Mouse (Mus musculus) thymus, postnatal 25 days (tissue): ENCODE data around the gene Ganab.
"Not testable (repeated sequence)": the region's sequence is repeated elsewhere in the genome, so short reads cannot be mapped to it uniquely, and the experiment has no call there.

Experiments
- DNase-seq: peaks from one replicate; pipeline ENCODE4 v3.0.0; 2022

Ganab gene

DNA sequence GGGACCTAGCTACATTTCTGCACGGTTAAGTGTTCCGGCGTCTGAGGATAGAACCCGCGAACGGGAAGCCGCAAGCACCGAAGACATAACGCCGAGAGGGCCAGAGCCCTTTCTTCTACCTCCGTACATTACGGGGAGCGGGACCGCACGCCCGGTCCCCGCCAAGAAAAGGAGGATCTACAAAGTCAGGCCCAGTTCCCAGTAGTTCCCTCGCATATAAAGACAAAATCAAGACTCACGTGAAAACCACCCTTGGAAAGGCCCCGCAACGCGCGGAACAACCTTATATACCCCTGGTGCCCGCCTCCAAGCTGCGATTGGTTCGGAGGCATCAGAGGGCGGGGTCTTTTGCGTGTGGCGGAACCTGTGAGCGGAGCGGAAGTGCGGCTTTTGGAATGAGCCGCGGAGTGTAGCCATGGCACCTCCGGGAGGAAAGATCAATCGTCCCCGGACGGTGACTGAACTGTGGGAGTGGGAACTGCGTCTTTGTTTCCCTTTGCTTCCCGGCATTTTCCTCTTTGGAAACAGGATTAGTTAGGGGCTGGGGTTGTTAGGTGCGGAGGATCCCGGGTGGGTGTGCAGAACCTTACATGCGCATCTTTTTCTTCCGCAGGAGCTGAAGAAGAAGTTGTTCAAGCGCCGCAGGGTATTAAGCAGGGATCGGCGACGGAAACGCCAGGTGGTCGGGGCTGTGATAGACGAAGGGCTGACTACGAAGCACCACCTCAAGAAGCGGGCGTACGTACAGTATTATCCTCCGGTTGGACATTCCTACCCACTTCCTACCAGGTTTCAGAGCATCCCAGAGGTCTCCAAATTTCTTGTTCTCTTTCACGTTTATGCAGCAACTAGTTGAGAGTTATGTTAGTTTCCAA, 9.1 kb upstream of the Ganab start, which contains the start of the genes 1810009A15Rik and Gm49416:
Gene 1810009A15Rik, plus strand, starts transcription at position 343 of the 875 bp plus-strand sequence.
Gene Gm49416, plus strand, starts transcription at position 416 of the 875 bp plus-strand sequence.
- DNase-seq = peak; percentile 95

DNA sequence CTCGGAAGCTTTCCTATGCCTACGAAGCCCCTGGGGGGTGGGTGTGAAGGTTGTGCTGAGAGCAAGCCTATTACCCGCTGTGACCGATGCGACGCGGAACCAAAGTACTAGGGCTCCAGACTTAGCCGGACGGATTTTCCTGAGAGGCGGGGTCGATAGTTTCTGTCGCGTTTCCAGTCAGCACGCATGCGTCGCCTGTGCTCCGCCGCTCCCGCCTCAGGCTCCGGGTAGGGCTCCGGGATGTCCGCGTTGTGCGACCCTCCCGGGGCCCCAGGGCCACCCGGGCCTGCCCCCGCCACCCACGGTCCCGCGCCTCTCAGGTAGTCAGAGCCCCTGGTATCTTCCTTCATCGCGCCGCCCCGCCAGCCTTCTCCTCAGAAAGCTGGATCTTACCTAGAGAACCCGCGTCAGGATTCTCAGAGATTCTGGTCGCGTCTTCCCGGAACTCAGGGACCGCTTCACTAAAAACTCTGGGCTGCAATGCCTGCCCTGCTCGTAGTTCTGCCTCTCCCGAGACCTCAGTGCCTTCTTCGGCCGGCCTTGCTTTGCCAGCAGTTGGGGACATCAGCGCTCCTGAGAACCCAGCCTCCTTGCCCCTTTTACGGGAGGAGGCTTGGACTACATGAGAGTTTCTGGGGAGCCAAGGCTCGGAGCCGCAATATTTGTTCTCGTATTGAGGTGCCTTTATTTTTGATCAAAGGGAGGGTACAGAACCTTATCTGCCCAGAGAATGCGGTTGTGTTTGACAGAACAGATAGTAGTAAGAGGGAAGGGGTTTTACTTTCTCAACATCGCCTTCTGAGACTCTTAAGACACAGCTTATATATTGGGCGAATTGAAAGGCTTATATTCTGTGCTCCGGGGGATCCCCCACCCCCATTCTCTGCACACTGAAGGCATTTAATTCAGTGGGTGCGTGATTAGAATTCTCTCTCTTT, 4.8 kb upstream of the Ganab start, which contains the start of gene Ints5:
Gene Ints5, plus strand, starts transcription at position 177 of the 938 bp plus-strand sequence.
- DNase-seq = peak; percentile 87

GRCm38 (mm10) chr19:8895397-8895960, 2.4 kb upstream of the Ganab start:
- DNase-seq = no peak

GRCm38 (mm10) chr19:8896231-8896630, 1.6 kb upstream of the Ganab start:
- DNase-seq = not testable (repeated sequence)

GRCm38 (mm10) chr19:8897211-8897864, 533 bp upstream of the Ganab start:
- peak; percentile 15 for DNase-seq

DNA sequence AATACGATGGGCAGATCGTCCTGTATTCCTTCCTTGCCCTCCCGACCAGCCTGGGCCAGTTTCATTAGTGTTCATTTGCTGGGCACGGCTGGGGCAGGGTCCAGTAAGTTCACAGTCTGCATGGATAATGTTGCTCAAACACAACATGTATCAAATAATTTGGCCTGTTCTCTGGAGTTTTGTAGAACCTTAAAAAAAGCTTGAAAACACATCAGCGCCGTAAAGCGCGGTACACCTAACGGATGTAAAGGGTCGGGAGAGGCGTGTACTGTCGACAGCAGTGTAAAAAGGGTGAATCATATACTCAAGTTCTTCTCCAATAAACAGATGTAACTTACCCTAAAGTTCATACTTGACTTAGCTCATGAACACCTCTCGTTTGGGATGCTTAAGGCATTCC, 705 bp downstream of the Ganab start:
- no peak for DNase-seq

GRCm38 (mm10) chr19:8899079-8899478, 1.2 kb downstream of the Ganab start:
- DNase-seq = no peak

DNA sequence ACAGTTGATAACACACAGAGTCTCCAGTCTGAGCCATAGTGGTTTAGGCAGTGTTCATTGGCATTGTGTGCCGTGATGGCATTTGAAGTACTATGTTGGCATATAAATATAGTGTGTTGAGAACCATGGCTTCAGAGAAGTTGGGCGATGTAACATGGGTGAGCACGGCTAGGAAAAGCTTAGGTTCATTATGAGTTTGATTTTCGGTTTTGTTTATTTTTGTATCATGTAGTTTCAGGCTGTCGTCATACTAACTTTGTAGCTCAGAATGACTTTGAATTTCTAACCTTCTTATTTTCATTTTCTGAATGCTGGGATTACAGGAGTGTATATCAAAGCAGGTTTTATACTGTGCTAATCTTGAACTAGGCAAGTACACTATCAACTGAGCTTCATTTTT, 5.5 kb downstream of the Ganab start:
- no peak for DNase-seq

GRCm38 (mm10) chr19:8908531-8908930, 10.7 kb downstream of the Ganab start:
- DNase-seq = no peak

DNA sequence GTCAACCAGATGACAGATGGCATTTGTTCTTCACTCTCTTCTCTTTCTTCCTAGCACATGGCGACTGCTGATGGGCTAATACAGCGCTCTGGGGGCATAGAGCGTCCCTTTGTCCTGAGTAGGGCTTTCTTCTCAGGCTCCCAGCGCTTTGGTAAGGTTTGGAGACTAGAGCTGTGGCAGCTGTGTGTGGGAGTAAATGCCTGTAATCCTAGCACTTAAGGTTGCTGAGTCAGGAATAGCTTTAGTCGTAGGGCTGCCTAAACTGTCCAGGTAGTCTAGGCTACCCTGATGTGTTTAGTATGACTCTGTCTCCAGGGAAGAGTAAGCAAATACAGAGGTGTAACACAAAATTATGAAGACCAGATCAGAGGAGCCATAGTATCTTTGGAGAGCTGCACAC, 13.9 kb downstream of the Ganab start:
- DNase-seq = no peak

DNA sequence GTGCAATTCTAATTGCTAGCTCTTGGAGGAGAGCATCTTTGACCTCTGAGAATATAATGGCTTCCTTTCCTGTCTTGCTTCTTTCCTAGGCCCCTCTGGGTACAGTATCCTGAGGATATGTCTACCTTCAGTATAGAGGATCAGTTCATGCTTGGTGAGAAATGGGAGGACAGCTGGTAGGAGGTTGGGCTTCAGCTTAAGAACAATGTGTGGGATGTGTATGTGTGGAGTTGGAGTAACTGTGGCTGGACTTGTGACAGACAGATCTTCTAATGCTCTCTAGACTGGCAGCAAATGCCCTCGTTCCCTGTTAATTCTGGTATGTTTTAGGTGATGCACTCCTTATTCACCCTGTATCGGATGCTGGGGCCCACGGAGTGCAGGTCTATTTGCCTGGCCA, 16.3 kb downstream of the Ganab start:
- no peak for DNase-seq

GRCm38 (mm10) chr19:8919000-8919399, 21.1 kb downstream of the Ganab start:
- no peak for DNase-seq

DNA sequence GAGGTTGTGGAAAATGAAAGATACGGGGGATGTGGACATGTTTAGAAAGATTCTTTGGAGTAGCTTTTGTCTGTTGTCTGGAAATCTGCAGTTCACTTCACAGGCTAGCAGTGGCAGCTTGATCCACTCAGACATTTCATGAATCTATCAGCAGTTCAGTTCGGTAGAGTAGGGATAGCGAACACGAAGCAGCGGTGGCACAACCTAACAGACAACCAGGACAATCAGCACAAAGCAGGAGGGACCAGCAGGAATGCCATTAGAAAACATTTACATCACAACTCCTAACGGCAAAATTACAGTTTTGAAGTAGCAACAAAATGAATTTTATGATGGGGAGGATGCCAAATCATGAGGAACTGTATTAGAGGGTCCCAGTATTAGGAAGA, 21.8 kb downstream of the Ganab start:
- no peak for DNase-seq

DNA sequence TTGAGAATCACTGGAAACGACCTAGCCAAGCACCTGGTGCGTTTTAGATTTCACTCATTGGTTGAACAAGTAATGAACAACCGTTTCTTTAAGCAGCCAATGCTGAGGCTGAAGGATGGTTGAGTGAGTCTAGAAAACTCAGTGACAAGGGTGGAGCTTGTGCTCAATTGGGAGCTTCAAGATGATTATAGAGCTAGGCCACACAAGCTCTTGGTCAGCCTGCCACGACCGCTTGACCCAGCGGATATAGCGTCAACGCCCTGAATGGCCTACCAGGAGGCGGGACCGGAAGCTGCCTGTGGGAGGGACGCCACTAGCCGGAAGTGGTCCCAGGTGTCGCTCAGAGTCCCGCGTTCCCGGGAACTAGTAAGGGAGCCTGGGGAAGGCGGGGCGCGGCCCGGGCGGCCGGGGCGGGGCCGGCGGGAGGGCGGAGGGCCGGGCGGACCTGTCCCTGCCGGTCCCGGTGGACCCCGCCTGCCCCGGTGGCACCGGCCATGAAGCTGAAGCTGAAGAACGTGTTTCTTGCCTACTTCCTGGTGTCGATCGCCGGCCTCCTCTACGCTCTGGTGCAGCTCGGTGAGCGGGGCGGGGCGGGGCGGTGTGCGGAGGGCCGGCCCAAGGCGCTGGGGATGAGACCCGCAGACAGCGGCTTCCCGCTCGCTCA, 22.3 kb downstream of the Ganab start, which contains the start of gene B3gat3:
Gene B3gat3, plus strand, starts transcription at position 302 of the 664 bp plus-strand sequence.
- peak; percentile 85 for DNase-seq

GRCm38 (mm10) chr19:8920836-8921291, 23.0 kb downstream of the Ganab start:
- no peak for DNase-seq

GRCm38 (mm10) chr19:8921741-8922140, 23.9 kb downstream of the Ganab start:
- DNase-seq = no peak

- no peak for DNase-seq
These were observed 28.9 kb downstream of the Ganab start for GRCm38 (mm10) chr19:8926766-8927165.

DNA sequence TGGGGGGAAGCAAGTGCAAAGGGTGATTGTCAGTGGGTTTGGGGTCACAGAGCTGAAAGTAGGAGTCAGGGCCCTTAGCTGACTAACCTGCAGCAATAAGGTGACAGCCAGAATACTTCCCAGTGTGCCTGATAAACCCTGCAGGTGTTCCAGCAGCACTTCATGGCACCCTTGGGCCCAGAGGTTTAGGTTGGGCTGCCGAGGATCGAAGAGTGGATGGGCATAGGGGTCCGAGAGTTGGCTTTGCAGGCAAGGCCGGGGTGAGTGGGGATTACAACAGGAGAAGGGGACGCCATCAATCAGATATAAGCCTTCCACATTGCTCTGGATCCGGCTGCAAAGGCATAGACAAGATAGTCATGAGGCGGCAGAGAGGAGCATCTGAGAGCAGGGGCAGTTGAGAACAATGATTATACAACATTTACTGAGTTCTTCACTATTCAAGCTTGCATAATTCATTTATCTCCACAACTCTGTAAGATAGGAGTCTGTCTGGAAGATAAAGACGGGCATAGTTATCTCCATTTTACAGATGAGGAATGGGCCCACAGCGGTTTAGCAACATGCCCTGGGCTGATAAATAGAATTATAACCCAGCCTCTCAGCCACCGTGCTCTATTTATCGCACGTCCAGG, 30.1 kb downstream of the Ganab start:
- no peak for DNase-seq

- no peak for DNase-seq
These were observed 30.9 kb downstream of the Ganab start for GRCm38 (mm10) chr19:8928689-8929223.

- peak; percentile 90 for DNase-seq
These were observed 31.6 kb downstream of the Ganab start, which contains the start of the genes Rom1 and Eml3 for GRCm38 (mm10) chr19:8929224-8930088. Gene Rom1 (minus strand): TSS chr19:8929356. Gene Eml3 (plus strand): TSS chr19:8929552.
